Mouse (Mus musculus) pancreas, adult 10 weeks (tissue): ENCODE results near the gene H2-M10.5. TPM values are rescaled to one million over a fixed set of nuclear protein-coding genes. Genes with fewer than 3 reads are reported as not detected.

Experiments used
- polyA plus RNA-seq: library from polyadenylated mRNA; stranded (reverse); fragments of 350-450 nt; fragmentation: Illumina TruSeq; extraction: RNeasy Lipid Tissue Mini Kit (QIAGEN cat#74804); gene quantifications from one replicate; pipeline ENCODE4 v1.2.3, GENCODE M21; 2015; ENCODE audit warnings: low read depth, low replicate concordance; ENCODE audit not compliant: insufficient read depth

H2-M10.5 gene
- not detected for polyA plus RNA-seq

DNA sequence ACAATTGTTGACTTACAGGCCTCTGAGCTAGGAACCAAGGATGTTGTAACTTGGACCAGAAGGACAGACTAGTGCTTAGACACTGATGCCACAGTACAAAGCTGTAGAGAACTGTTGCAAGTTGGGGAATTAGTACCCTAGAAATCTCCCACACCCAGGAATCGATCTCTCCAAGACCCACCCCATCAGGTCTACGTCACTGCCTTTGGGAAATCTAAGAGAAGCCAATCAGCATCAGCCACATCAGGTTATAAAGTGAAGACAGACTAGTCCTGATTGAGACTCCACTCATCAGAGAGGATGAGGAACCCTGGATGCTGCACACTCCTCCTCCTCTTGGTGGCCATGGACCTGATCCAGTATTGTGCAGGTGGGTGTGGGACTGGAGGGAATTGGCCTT, at the start of gene H2-M10.5:
Gene H2-M10.5 (plus strand): TSS at position 301 of the 400 bp plus-strand sequence.

DNA sequence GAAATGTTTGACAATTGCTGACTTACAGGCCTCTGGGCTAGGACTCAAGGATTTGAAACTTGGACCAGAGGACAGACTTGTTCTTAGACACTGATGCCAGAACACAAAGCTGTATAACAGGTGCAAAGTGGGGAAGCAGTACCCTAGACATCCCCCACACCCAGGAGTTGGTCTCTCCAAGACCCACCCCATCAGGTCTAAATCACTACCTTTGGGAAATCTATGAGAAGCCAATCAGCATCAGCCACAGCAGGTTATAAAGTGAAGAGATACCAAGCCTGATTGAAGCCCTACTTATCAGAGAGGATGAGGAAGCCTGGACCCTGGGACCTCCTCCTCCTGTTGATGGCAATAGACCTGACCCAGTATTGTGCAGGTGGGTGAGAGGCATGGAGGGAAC, 39.2 kb downstream of the H2-M10.5 start, which contains the start of gene H2-M10.6:
Gene H2-M10.6 (plus strand): TSS at position 301 of the 400 bp plus-strand sequence.

Other genes starting within 250 kb of the H2-M10.5 start
- gene H2-M11, start 225.8 kb upstream of the H2-M10.5 start, polyA plus RNA-seq: not detected
- not detected for gene H2-M9, start 130.2 kb upstream of the H2-M10.5 start, polyA plus RNA-seq
- not detected for gene H2-M1, start 100.7 kb upstream of the H2-M10.5 start, polyA plus RNA-seq
- not detected for gene H2-M10.6, start 39.3 kb downstream of the H2-M10.5 start, polyA plus RNA-seq
- 9.4 TPM for gene Trim26, start 64.2 kb downstream of the H2-M10.5 start, polyA plus RNA-seq
- gene Trim15, start 94.3 kb downstream of the H2-M10.5 start, polyA plus RNA-seq: not detected
- not detected for gene Trim10, start 96.7 kb downstream of the H2-M10.5 start, polyA plus RNA-seq
- not detected for gene Trim40, start 117.2 kb downstream of the H2-M10.5 start, polyA plus RNA-seq
- gene Trim31, start 125.2 kb downstream of the H2-M10.5 start, polyA plus RNA-seq: not detected
- 2.1 TPM for gene Rnf39, start 170.0 kb downstream of the H2-M10.5 start, polyA plus RNA-seq
- 11.8 TPM for gene Ppp1r11, start 178.8 kb downstream of the H2-M10.5 start, polyA plus RNA-seq
- gene Znrd1, start 185.6 kb downstream of the H2-M10.5 start, polyA plus RNA-seq: 20.8 TPM
- 2.8 TPM for gene Znrd1as, start 185.7 kb downstream of the H2-M10.5 start, polyA plus RNA-seq
- gene 2410137M14Rik, start 208.3 kb downstream of the H2-M10.5 start, polyA plus RNA-seq: not detected
- gene H2-M5, start 216.6 kb downstream of the H2-M10.5 start, polyA plus RNA-seq: not detected
- 3.3 TPM for gene Zfp57, start 228.3 kb downstream of the H2-M10.5 start, polyA plus RNA-seq